Mouse (Mus musculus): Measurements from ENCODE around the gene Tmem246. TPM values are rescaled to one million over a fixed set of nuclear protein-coding genes. Genes with fewer than 3 reads are reported as not detected.

The Tmem246 gene
- polyA plus RNA-seq (2012; rRNA removed): 5.5 and 9.7 TPM in 2 replicates

GRCm38 (mm10) chr4:49597183-49598100, at the start of gene Tmem246:
Gene Tmem246, minus strand, starts transcription at chr4:49597876.
- no peak within 1 kb of the TSS for H3K27ac ChIP-seq (ENCODE audit: insufficient read depth, low read length)
- H3K36me3 ChIP-seq (ENCODE audit: control insufficient read depth, insufficient read depth, low read length): no peaks in the 10 kb centered on the region

GRCm38 (mm10) chr4:49639913-49640312, 42.2 kb upstream of the Tmem246 start:
- 67% methylated on average over 2 of the region's 2 CpGs for WGBS
- H3K4me3 ChIP-seq (ENCODE audit: extremely low read depth, insufficient read depth, insufficient read length): no peak overlapping the region
- H3K36me3 ChIP-seq (ENCODE audit: control insufficient read depth, insufficient read depth, low read length): peaks cover 38% of the 10 kb centered on the region
- DNase-seq (ENCODE audit: low read depth in 1 of 2, low spot score in 2 of 2): no peak
- no peaks in the 10 kb centered on the region for H3K27me3 ChIP-seq (ENCODE audit: control insufficient read depth, insufficient read depth, low read length)
- H3K27ac ChIP-seq (ENCODE audit: insufficient read depth, low read length): no peak overlapping the region
- H3K4me1 ChIP-seq (ENCODE audit: control insufficient read depth, insufficient read depth, insufficient read length): no peaks in the 10 kb centered on the region
- TF ChIP-seq CTCF (IDR thresholded peaks at IDR 0.05; ENCODE audit: extremely low read depth, insufficient read depth, insufficient read length, insufficient replicate concordance) (no peak), POLR2A (IDR thresholded peaks at IDR 0.05; ENCODE audit: low read depth, low read length) (no peak)

More at GRCm38 (mm10) chr4:49597183-49598100, at the start of gene Tmem246:
- no peak for TF ChIP-seq CTCF (IDR thresholded peaks at IDR 0.05; ENCODE audit: extremely low read depth, insufficient read depth, insufficient read length, insufficient replicate concordance)
- no peak for TF ChIP-seq POLR2A (IDR thresholded peaks at IDR 0.05; ENCODE audit: low read depth, low read length)
- Histone ChIP-seq H3K4me1 (ENCODE audit: control insufficient read depth, insufficient read depth, insufficient read length) (peaks cover 6% of the 10 kb centered on the region; the same call in 1 of the 2 replicates), H3K4me3 (ENCODE audit: extremely low read depth, insufficient read depth, insufficient read length) (peak within 1 kb of the TSS; percentile 49; the same call in 1 of the 2 replicates), H3K27me3 (ENCODE audit: control insufficient read depth, insufficient read depth, low read length) (peaks cover 10% of the 10 kb centered on the region)
- 1% methylated on average over 77 of the region's 77 CpGs for WGBS
- no peak for DNase-seq (ENCODE audit: low read depth in 1 of 2, low spot score in 2 of 2)

GRCm38 (mm10) chr4:49637821-49638220, 40.1 kb upstream of the Tmem246 start:
- no peak for DNase-seq (ENCODE audit: low read depth in 1 of 2, low spot score in 2 of 2)
- H3K4me3 ChIP-seq (ENCODE audit: extremely low read depth, insufficient read depth, insufficient read length): no peak overlapping the region
- 91% methylated on average over 11 of the region's 11 CpGs for whole genome bisulfite sequencing
- H3K36me3 ChIP-seq (ENCODE audit: control insufficient read depth, insufficient read depth, low read length): peaks cover 34% of the 10 kb centered on the region
- no peak for TF ChIP-seq POLR2A (IDR thresholded peaks at IDR 0.05; ENCODE audit: low read depth, low read length)
- no peak for TF ChIP-seq CTCF (IDR thresholded peaks at IDR 0.05; ENCODE audit: extremely low read depth, insufficient read depth, insufficient read length, insufficient replicate concordance)
- no peaks in the 10 kb centered on the region for H3K4me1 ChIP-seq (ENCODE audit: control insufficient read depth, insufficient read depth, insufficient read length)
- H3K27me3 ChIP-seq (ENCODE audit: control insufficient read depth, insufficient read depth, low read length): no peaks in the 10 kb centered on the region
- no peak overlapping the region for H3K27ac ChIP-seq (ENCODE audit: insufficient read depth, low read length)

- no peaks in the 10 kb centered on the region for H3K4me1 ChIP-seq (ENCODE audit: control insufficient read depth, insufficient read depth, insufficient read length)
- DNase-seq (ENCODE audit: low read depth in 1 of 2, low spot score in 2 of 2): no peak
- H3K36me3 ChIP-seq (ENCODE audit: control insufficient read depth, insufficient read depth, low read length): peaks cover 14% of the 10 kb centered on the region
- H3K4me3 ChIP-seq (ENCODE audit: extremely low read depth, insufficient read depth, insufficient read length): peak overlapping the region; percentile 88
- WGBS: under 1% methylated on average over 30 of the region's 30 CpGs
- H3K27ac ChIP-seq (ENCODE audit: insufficient read depth, low read length): peak overlapping the region; percentile 63
- TF ChIP-seq CTCF (IDR thresholded peaks at IDR 0.05; ENCODE audit: extremely low read depth, insufficient read depth, insufficient read length, insufficient replicate concordance) (no peak), POLR2A (IDR thresholded peaks at IDR 0.05; ENCODE audit: low read depth, low read length) (no peak)
- H3K27me3 ChIP-seq (ENCODE audit: control insufficient read depth, insufficient read depth, low read length): no peaks in the 10 kb centered on the region
Observed at GRCm38 (mm10) chr4:49632139-49632481, 34.4 kb upstream of the Tmem246 start.

GRCm38 (mm10) chr4:49631319-49632138, 33.9 kb upstream of the Tmem246 start, which contains the start of gene Rnf20:
Gene Rnf20, plus strand, starts transcription at chr4:49632006.
- Histone ChIP-seq H3K27me3 (ENCODE audit: control insufficient read depth, insufficient read depth, low read length) (no peaks in the 10 kb centered on the region), H3K27ac (ENCODE audit: insufficient read depth, low read length) (peak within 1 kb of the TSS; percentile 63), H3K36me3 (ENCODE audit: control insufficient read depth, insufficient read depth, low read length) (peaks cover 11% of the 10 kb centered on the region), H3K4me1 (ENCODE audit: control insufficient read depth, insufficient read depth, insufficient read length) (no peaks in the 10 kb centered on the region), H3K4me3 (ENCODE audit: extremely low read depth, insufficient read depth, insufficient read length) (peak within 1 kb of the TSS; percentile 88)
- 4% methylated on average over 37 of the region's 37 CpGs for WGBS
- TF ChIP-seq CTCF (IDR thresholded peaks at IDR 0.05; ENCODE audit: extremely low read depth, insufficient read depth, insufficient read length, insufficient replicate concordance): no peak
- DNase-seq (ENCODE audit: low read depth in 1 of 2, low spot score in 2 of 2): peak; percentile 91 to 92

GRCm38 (mm10) chr4:49628941-49629340, 31.3 kb upstream of the Tmem246 start:
- Histone ChIP-seq H3K27ac (ENCODE audit: insufficient read depth, low read length) (no peak overlapping the region), H3K27me3 (ENCODE audit: control insufficient read depth, insufficient read depth, low read length) (no peaks in the 10 kb centered on the region), H3K36me3 (ENCODE audit: control insufficient read depth, insufficient read depth, low read length) (0 out of 2 replicates have a peak, but pooled peaks cover 1% of the 10 kb centered on the region), H3K4me1 (ENCODE audit: control insufficient read depth, insufficient read depth, insufficient read length) (no peaks in the 10 kb centered on the region), H3K4me3 (ENCODE audit: extremely low read depth, insufficient read depth, insufficient read length) (no peak overlapping the region)
- TF ChIP-seq POLR2A (IDR thresholded peaks at IDR 0.05; ENCODE audit: low read depth, low read length): no peak
- TF ChIP-seq CTCF (IDR thresholded peaks at IDR 0.05; ENCODE audit: extremely low read depth, insufficient read depth, insufficient read length, insufficient replicate concordance): no peak
- WGBS: 87% methylated on average over 5 of the region's 5 CpGs
- no peak for DNase-seq (ENCODE audit: low read depth in 1 of 2, low spot score in 2 of 2)
